Mouse (Mus musculus): Measurements from ENCODE around the gene Fcer1g. TPM values are rescaled to one million over a fixed set of nuclear protein-coding genes. Genes with fewer than 3 reads are reported as not detected.
A peak's percentile ranks its signal among the peaks of the same experiment; 100 is the strongest.

Fcer1g gene
- polyA plus RNA-seq, 1 experiment from 2014 or later = 46.7 TPM

- no peak overlapping the region for H3K9ac ChIP-seq
- no peak for ATAC-seq (ENCODE audit: borderline replicate concordance, extremely low read depth, low FRiP score, low TSS enrichment)
- H3K4me1 ChIP-seq = peaks cover 22% of the 10 kb centered on the region
- peaks cover 62% of the 10 kb centered on the region for H3K36me3 ChIP-seq
- WGBS = 86% methylated on average over 14 of the region's 14 CpGs
- H3K4me3 ChIP-seq = no peak overlapping the region
- no peaks in the 10 kb centered on the region for H3K9me3 ChIP-seq
- H3K27ac ChIP-seq = no peak overlapping the region
- no peaks in the 10 kb centered on the region for H3K27me3 ChIP-seq
- no peak overlapping the region for H3K4me2 ChIP-seq
Measured at GRCm38 (mm10) chr1:171276110-171276748, 42.1 kb upstream of the Fcer1g start.

GRCm38 (mm10) chr1:171275144-171275734 lies 41.1 kb upstream of the Fcer1g start:
- no peaks in the 10 kb centered on the region for H3K9me3 ChIP-seq
- ATAC-seq (ENCODE audit: borderline replicate concordance, extremely low read depth, low FRiP score, low TSS enrichment) = no peak
- H3K4me3 ChIP-seq = no peak overlapping the region
- H3K36me3 ChIP-seq = peaks cover 62% of the 10 kb centered on the region
- no peaks in the 10 kb centered on the region for H3K27me3 ChIP-seq
- no peak overlapping the region for H3K9ac ChIP-seq
- peaks cover 24% of the 10 kb centered on the region for H3K4me1 ChIP-seq
- H3K27ac ChIP-seq = no peak overlapping the region
- H3K4me2 ChIP-seq = no peak overlapping the region
- WGBS = 75% methylated on average over 11 of the region's 11 CpGs

GRCm38 (mm10) chr1:171274171-171274570 lies 40.0 kb upstream of the Fcer1g start:
- Histone ChIP-seq H3K4me1 (peaks cover 21% of the 10 kb centered on the region), H3K4me3 (no peak overlapping the region), H3K9ac (no peak overlapping the region), H3K27me3 (no peaks in the 10 kb centered on the region), H3K27ac (no peak overlapping the region), H3K4me2 (no peak overlapping the region), H3K9me3 (no peaks in the 10 kb centered on the region), H3K36me3 (peaks cover 62% of the 10 kb centered on the region)
- no peak for ATAC-seq (ENCODE audit: borderline replicate concordance, extremely low read depth, low FRiP score, low TSS enrichment)
- 87% methylated on average over 12 of the region's 12 CpGs for WGBS

- Histone ChIP-seq H3K36me3 (peaks cover 49% of the 10 kb centered on the region), H3K4me1 (peaks cover 21% of the 10 kb centered on the region), H3K4me2 (peak overlapping the region; percentile 89), H3K27ac (peak overlapping the region; percentile 78; the same call in 1 of the 2 replicates), H3K4me3 (peak overlapping the region; percentile 77), H3K9ac (no peak overlapping the region), H3K9me3 (no peaks in the 10 kb centered on the region), H3K27me3 (no peaks in the 10 kb centered on the region)
- 78% methylated on average over 3 of the region's 3 CpGs for WGBS
- no peak for ATAC-seq (ENCODE audit: borderline replicate concordance, extremely low read depth, low FRiP score, low TSS enrichment)
Measured at GRCm38 (mm10) chr1:171272086-171272485, 37.9 kb upstream of the Fcer1g start.

GRCm38 (mm10) chr1:171271622-171272021 lies 37.5 kb upstream of the Fcer1g start:
- H3K9me3 ChIP-seq = no peaks in the 10 kb centered on the region
- peak overlapping the region; percentile 89 for H3K4me2 ChIP-seq
- ATAC-seq (ENCODE audit: borderline replicate concordance, extremely low read depth, low FRiP score, low TSS enrichment) = no peak
- peaks cover 44% of the 10 kb centered on the region for H3K36me3 ChIP-seq
- peak overlapping the region; percentile 77 for H3K4me3 ChIP-seq
- H3K27ac ChIP-seq = peak overlapping the region; percentile 78
- H3K27me3 ChIP-seq = no peaks in the 10 kb centered on the region
- 58% methylated on average over 10 of the region's 10 CpGs for WGBS
- H3K4me1 ChIP-seq = peaks cover 21% of the 10 kb centered on the region
- no peak overlapping the region for H3K9ac ChIP-seq

GRCm38 (mm10) chr1:171271196-171271595 lies 37.0 kb upstream of the Fcer1g start:
- no peaks in the 10 kb centered on the region for H3K9me3 ChIP-seq
- peaks cover 40% of the 10 kb centered on the region for H3K36me3 ChIP-seq
- no peak for ATAC-seq (ENCODE audit: borderline replicate concordance, extremely low read depth, low FRiP score, low TSS enrichment)
- WGBS = 26% methylated on average over 9 of the region's 9 CpGs
- no peaks in the 10 kb centered on the region for H3K27me3 ChIP-seq
- peak overlapping the region; percentile 89 for H3K4me2 ChIP-seq
- peak overlapping the region; percentile 77 for H3K4me3 ChIP-seq
- H3K9ac ChIP-seq = peak overlapping the region; percentile 70
- H3K27ac ChIP-seq = peak overlapping the region; percentile 78
- H3K4me1 ChIP-seq = peaks cover 21% of the 10 kb centered on the region

GRCm38 (mm10) chr1:171270573-171270900 lies 36.4 kb upstream of the Fcer1g start:
- peak overlapping the region; percentile 77 for H3K4me3 ChIP-seq
- H3K27ac ChIP-seq = peak overlapping the region; percentile 78
- peak overlapping the region; percentile 89 for H3K4me2 ChIP-seq
- no peaks in the 10 kb centered on the region for H3K27me3 ChIP-seq
- no peaks in the 10 kb centered on the region for H3K9me3 ChIP-seq
- WGBS = 1% methylated on average over 19 of the region's 19 CpGs
- peaks cover 21% of the 10 kb centered on the region for H3K4me1 ChIP-seq
- H3K9ac ChIP-seq = peak overlapping the region; percentile 70
- H3K36me3 ChIP-seq = peaks cover 33% of the 10 kb centered on the region
- peak; percentile 84 for ATAC-seq (ENCODE audit: borderline replicate concordance, extremely low read depth, low FRiP score, low TSS enrichment)

- H3K27ac ChIP-seq = peak within 1 kb of the TSS; percentile 78
- H3K4me1 ChIP-seq = peaks cover 21% of the 10 kb centered on the region
- no peaks in the 10 kb centered on the region for H3K9me3 ChIP-seq
- H3K4me2 ChIP-seq = peak within 1 kb of the TSS; percentile 89
- peak; percentile 95 for ATAC-seq (ENCODE audit: borderline replicate concordance, extremely low read depth, low FRiP score, low TSS enrichment)
- H3K9ac ChIP-seq = peak within 1 kb of the TSS; percentile 70
- WGBS = 3% methylated on average over 36 of the region's 36 CpGs
- H3K4me3 ChIP-seq = peak within 1 kb of the TSS; percentile 77
- H3K36me3 ChIP-seq = peaks cover 28% of the 10 kb centered on the region
- no peaks in the 10 kb centered on the region for H3K27me3 ChIP-seq
Measured at GRCm38 (mm10) chr1:171269848-171270572, 35.8 kb upstream of the Fcer1g start, which contains the start of gene B4galt3. Gene B4galt3 (plus strand): TSS chr1:171270328.

- H3K27me3 ChIP-seq = no peaks in the 10 kb centered on the region
- no peak for ATAC-seq (ENCODE audit: borderline replicate concordance, extremely low read depth, low FRiP score, low TSS enrichment)
- WGBS = 56% methylated on average over 1 of the region's 1 CpGs
Measured at GRCm38 (mm10) chr1:171268341-171268740, 34.2 kb upstream of the Fcer1g start.

GRCm38 (mm10) chr1:171265971-171266744 lies 32.0 kb upstream of the Fcer1g start:
- H3K27me3 ChIP-seq = no peaks in the 10 kb centered on the region
- no peaks in the 10 kb centered on the region for H3K36me3 ChIP-seq
- H3K4me3 ChIP-seq = no peak overlapping the region
- WGBS = 55% methylated on average over 4 of the region's 4 CpGs
- H3K9ac ChIP-seq = no peak overlapping the region
- H3K27ac ChIP-seq = no peak overlapping the region
- H3K4me1 ChIP-seq = peaks cover 33% of the 10 kb centered on the region
- H3K9me3 ChIP-seq = no peaks in the 10 kb centered on the region
- no peak for ATAC-seq (ENCODE audit: borderline replicate concordance, extremely low read depth, low FRiP score, low TSS enrichment)
- H3K4me2 ChIP-seq = no peak overlapping the region

More at GRCm38 (mm10) chr1:171268341-171268740, 34.2 kb upstream of the Fcer1g start:
- no peaks in the 10 kb centered on the region for H3K9me3 ChIP-seq
- H3K9ac ChIP-seq = no peak overlapping the region
- H3K27ac ChIP-seq = no peak overlapping the region
- peaks cover 30% of the 10 kb centered on the region for H3K4me1 ChIP-seq
- no peak overlapping the region for H3K4me2 ChIP-seq
- H3K36me3 ChIP-seq = peaks cover 14% of the 10 kb centered on the region
- H3K4me3 ChIP-seq = no peak overlapping the region

- no peak overlapping the region for H3K9ac ChIP-seq
- H3K4me2 ChIP-seq = no peak overlapping the region
- H3K27ac ChIP-seq = peak overlapping the region; percentile 97
- no peaks in the 10 kb centered on the region for H3K27me3 ChIP-seq
- peaks cover 38% of the 10 kb centered on the region for H3K4me1 ChIP-seq
- WGBS = 67% methylated on average over 3 of the region's 3 CpGs
- no peak overlapping the region for H3K4me3 ChIP-seq
- no peaks in the 10 kb centered on the region for H3K36me3 ChIP-seq
- H3K9me3 ChIP-seq = no peaks in the 10 kb centered on the region
- no peak for ATAC-seq (ENCODE audit: borderline replicate concordance, extremely low read depth, low FRiP score, low TSS enrichment)
Measured at GRCm38 (mm10) chr1:171263666-171264461, 29.7 kb upstream of the Fcer1g start.

All from lung, embryonic 15.5 days (tissue).